In genomic region chr2:79339003-79339402, GRCm38 (mm10) we compare ENCODE assay signal across 20 mouse cellular contexts.
"Had no signal": no experiment of that assay in that cellular context is flagged by ENCODE, and none has a peak within 500 bp of the region (broad histone marks: within the 10 kb centered on the region; RNA-seq: fewer than 3 reads in every experiment).

No protein-coding gene starts in this region.

- H3K36me3 ChIP-seq: kidney, embryonic 15.5 days; neural tube, embryonic 12.5 days; neural tube, embryonic 15.5 days; stomach, embryonic 15.5 days had no signal

- DNase-seq: kidney, adult 11 months; kidney, adult 8-10 months; kidney, postnatal 10 days; kidney, postnatal 36 days; liver, postnatal 0 days; lung, embryonic 14.5 days; midbrain, embryonic 14.5 days; retina, postnatal 1 day; right cerebral cortex, postnatal 25 days; spleen, adult 18-20 months; thymus, postnatal 25 days had no signal

- H3K27ac ChIP-seq: kidney, embryonic 15.5 days; left cerebral cortex, adult 2 months; liver, embryonic 14.5 days; macrophage; neural tube, embryonic 12.5 days; neural tube, embryonic 15.5 days; stomach, embryonic 15.5 days had no signal

- H3K4me1 ChIP-seq: kidney, embryonic 15.5 days; neural tube, embryonic 12.5 days; neural tube, embryonic 15.5 days; stomach, embryonic 15.5 days had no signal

- H3K9ac ChIP-seq: kidney, embryonic 15.5 days; liver, embryonic 14.5 days; liver, postnatal 0 days; lung, embryonic 14.5 days; neural tube, embryonic 12.5 days; neural tube, embryonic 15.5 days; stomach, embryonic 15.5 days had no signal

- H3K4me3 ChIP-seq: kidney, embryonic 15.5 days; left cerebral cortex, adult 2 months; neural tube, embryonic 12.5 days; neural tube, embryonic 15.5 days; stomach, embryonic 15.5 days had no signal

- H3K9me3 ChIP-seq: kidney, embryonic 15.5 days; neural tube, embryonic 12.5 days; neural tube, embryonic 15.5 days; stomach, embryonic 15.5 days had no signal

- ATAC-seq: liver, postnatal 0 days; lung, postnatal 0 days had no signal

- H3K27me3 ChIP-seq: kidney, embryonic 15.5 days; neural tube, embryonic 12.5 days; neural tube, embryonic 15.5 days; stomach, embryonic 15.5 days had no signal

- H3K4me2 ChIP-seq: kidney, embryonic 15.5 days; lung, embryonic 14.5 days; midbrain, embryonic 11.5 days; neural tube, embryonic 12.5 days; neural tube, embryonic 15.5 days; stomach, embryonic 15.5 days had no signal
